Mouse (Mus musculus) c-Kit-positive CD71-negative TER-119-negative erythroid progenitor cells, embryonic 14.5 days (primary cell): ENCODE data around the gene Idh2.
A peak's percentile ranks its signal among the peaks of the same experiment; 100 is the strongest.

Experiments used
- DNase-seq: peaks from one replicate; pipeline ENCODE4 v3.0.0-alpha.2; 2013; ENCODE audit warnings: low read depth

Gene Idh2

GRCm38 (mm10) chr7:80084484-80084931 lies 30.7 kb downstream of the Idh2 start:
- peak; percentile 78 for DNase-seq

- DNase-seq, result no peak
These were observed 33.3 kb downstream of the Idh2 start for GRCm38 (mm10) chr7:80081586-80082554.

- peak; percentile 41 for DNase-seq
These were observed 36.3 kb downstream of the Idh2 start for GRCm38 (mm10) chr7:80078792-80079301.

GRCm38 (mm10) chr7:80077801-80078200 lies 37.4 kb downstream of the Idh2 start:
- DNase-seq, result no peak

GRCm38 (mm10) chr7:80076961-80077716 lies 38.1 kb downstream of the Idh2 start:
- DNase-seq, result no peak

- DNase-seq, result no peak
These were observed 39.1 kb downstream of the Idh2 start for GRCm38 (mm10) chr7:80075946-80076583.

GRCm38 (mm10) chr7:80074921-80075441 lies 40.2 kb downstream of the Idh2 start:
- DNase-seq, result peak; percentile 73

- no peak for DNase-seq
These were observed 41.7 kb downstream of the Idh2 start for GRCm38 (mm10) chr7:80073506-80073905.

GRCm38 (mm10) chr7:80072297-80072696 lies 42.9 kb downstream of the Idh2 start:
- DNase-seq, result no peak

GRCm38 (mm10) chr7:80071209-80071608 lies 44.0 kb downstream of the Idh2 start:
- DNase-seq, result no peak

GRCm38 (mm10) chr7:80069615-80070327 lies 45.4 kb downstream of the Idh2 start:
- DNase-seq, result no peak

GRCm38 (mm10) chr7:80068341-80068740 lies 46.9 kb downstream of the Idh2 start:
- DNase-seq, result no peak

- DNase-seq, result no peak
These were observed 48.3 kb downstream of the Idh2 start for GRCm38 (mm10) chr7:80066675-80067455.

- DNase-seq, result no peak
These were observed 49.9 kb downstream of the Idh2 start for GRCm38 (mm10) chr7:80065250-80065649.

GRCm38 (mm10) chr7:80063902-80064736 lies 51.1 kb downstream of the Idh2 start:
- no peak for DNase-seq

- no peak for DNase-seq
These were observed 51.9 kb downstream of the Idh2 start for GRCm38 (mm10) chr7:80063244-80063643.

- DNase-seq, result no peak
These were observed 52.9 kb downstream of the Idh2 start for GRCm38 (mm10) chr7:80062083-80062826.

GRCm38 (mm10) chr7:80060012-80060778 lies 55.0 kb downstream of the Idh2 start:
- no peak for DNase-seq
